Mouse (Mus musculus): ENCODE measurements at regions not wholly inside any gene's neighbourhood (a gene's known extent, or its start where the extent isn't known, plus 50 kb on each side); places are given as distances from the start of the nearest gene placed in this dataset.

- no peaks in the 10 kb centered on the region for H3K79me2 ChIP-seq (ENCODE audit: control insufficient read depth, insufficient read depth, low read length, poor library complexity)
- TF ChIP-seq SIN3A (IDR thresholded peaks at IDR 0.05; ENCODE audit: low read length): no peak
- no peak for TF ChIP-seq TCF12 (IDR thresholded peaks at IDR 0.05; ENCODE audit: low read depth, low read length)
- no peak for TF ChIP-seq TBP (IDR thresholded peaks at IDR 0.05; ENCODE audit: low read depth, low read length)
- no peak for TF ChIP-seq USF2 (IDR thresholded peaks at IDR 0.05; ENCODE audit: borderline replicate concordance in 1 of 2, insufficient read depth in 1 of 2, low read depth in 1 of 2, low read length in 2 of 2)
- no peak for TF ChIP-seq BHLHE40 (IDR thresholded peaks at IDR 0.05; ENCODE audit: borderline replicate concordance, low read depth, low read length)
- TF ChIP-seq POLR2AphosphoS2 (IDR thresholded peaks at IDR 0.05; ENCODE audit: low read length): no peak
- TF ChIP-seq HCFC1 (IDR thresholded peaks at IDR 0.05; ENCODE audit: low read depth, low read length): no peak
- no peak for TF ChIP-seq MAX (IDR thresholded peaks at IDR 0.05; ENCODE audit: low read length)
- TF ChIP-seq ZC3H11A (IDR thresholded peaks at IDR 0.05; ENCODE audit: low read depth, low read length): no peak
- no peak for TF ChIP-seq MXI1 (IDR thresholded peaks at IDR 0.05; ENCODE audit: low read depth, low read length)
- no peak for TF ChIP-seq ZKSCAN1 (IDR thresholded peaks at IDR 0.05; ENCODE audit: low read depth, low read length)
- TF ChIP-seq NELFE (IDR thresholded peaks at IDR 0.05; ENCODE audit: low read depth, low read length): no peak
- TF ChIP-seq RCOR1 (IDR thresholded peaks at IDR 0.05; ENCODE audit: low read depth, low read length): no peak
- no peak for TF ChIP-seq MYC (IDR thresholded peaks at IDR 0.05; ENCODE audit: low read depth, low read length)
Observed at GRCm38 (mm10) chr6:135526460-135527160, 164.3 kb downstream of the Emp1 start.

GRCm38 (mm10) chr6:135527879-135528278 lies 165.5 kb downstream of the Emp1 start:
- Histone ChIP-seq H3K9ac (ENCODE audit: control insufficient read depth, low read depth, low read length, poor library complexity, severe bottlenecking) (no peak overlapping the region), H3K4me1 (ENCODE audit: control insufficient read depth in 1 of 2, insufficient read depth in 2 of 2, low read length in 2 of 2) (no peaks in the 10 kb centered on the region), H3K36me3 (ENCODE audit: control insufficient read depth in 1 of 2, insufficient read depth in 2 of 2, low read length in 2 of 2) (no peaks in the 10 kb centered on the region), H3K27me3 (ENCODE audit: control insufficient read depth in 1 of 2, insufficient read depth in 2 of 2, low read length in 2 of 2) (no peaks in the 10 kb centered on the region), H3K79me2 (ENCODE audit: control insufficient read depth, insufficient read depth, low read length, poor library complexity) (no peaks in the 10 kb centered on the region), H3K9me3 (replicated peaks; ENCODE audit: insufficient read depth, low read length) (no peaks in the 10 kb centered on the region), H3K27ac (ENCODE audit: control insufficient read depth, low read depth, low read length) (no peak overlapping the region), H3K4me3 (ENCODE audit: control insufficient read depth in 1 of 2, insufficient read depth in 1 of 2, low read depth in 2 of 2, low read length in 2 of 2) (no peak overlapping the region)
- DNase-seq (ENCODE audit: low read depth, low spot score): no peak
- TF ChIP-seq CTCF (IDR thresholded peaks at IDR 0.05 in 2 of 3, conservative IDR thresholded peaks at IDR 0.05 in 1 of 3; ENCODE audit: control insufficient read depth in 1 of 3, insufficient read depth in 1 of 3, low read depth in 2 of 3, low read length in 3 of 3, poor library complexity in 1 of 3, severe bottlenecking in 1 of 3) (no peak), SIN3A (IDR thresholded peaks at IDR 0.05; ENCODE audit: low read length) (no peak), JUND (IDR thresholded peaks at IDR 0.05; ENCODE audit: low read depth, low read length) (no peak), POLR2A (IDR thresholded peaks at IDR 0.05; ENCODE audit: control insufficient read depth in 1 of 2, insufficient read depth in 1 of 2, low read depth in 1 of 2, low read length in 2 of 2, poor library complexity in 1 of 2) (no peak), RCOR1 (IDR thresholded peaks at IDR 0.05; ENCODE audit: low read depth, low read length) (no peak), POLR2AphosphoS2 (IDR thresholded peaks at IDR 0.05; ENCODE audit: low read length) (no peak), ELF1 (IDR thresholded peaks at IDR 0.05; ENCODE audit: low read depth, low read length) (no peak), ZNF384 (IDR thresholded peaks at IDR 0.05; ENCODE audit: low read depth, low read length) (no peak), E2F4 (IDR thresholded peaks at IDR 0.05; ENCODE audit: borderline replicate concordance, low read depth, low read length) (no peak), MAX (IDR thresholded peaks at IDR 0.05; ENCODE audit: low read length) (no peak), EP300 (IDR thresholded peaks at IDR 0.05; ENCODE audit: low read depth in 1 of 2, low read length in 2 of 2) (no peak), MXI1 (IDR thresholded peaks at IDR 0.05; ENCODE audit: low read depth, low read length) (no peak), NELFE (IDR thresholded peaks at IDR 0.05; ENCODE audit: low read depth, low read length) (no peak), USF2 (IDR thresholded peaks at IDR 0.05; ENCODE audit: borderline replicate concordance in 1 of 2, insufficient read depth in 1 of 2, low read depth in 1 of 2, low read length in 2 of 2) (no peak)

More at GRCm38 (mm10) chr6:135526460-135527160, 164.3 kb downstream of the Emp1 start:
- Histone ChIP-seq H3K27ac (ENCODE audit: control insufficient read depth, low read depth, low read length) (no peak overlapping the region), H3K27me3 (ENCODE audit: control insufficient read depth in 1 of 2, insufficient read depth in 2 of 2, low read length in 2 of 2) (no peaks in the 10 kb centered on the region), H3K9ac (ENCODE audit: control insufficient read depth, low read depth, low read length, poor library complexity, severe bottlenecking) (no peak overlapping the region), H3K36me3 (ENCODE audit: control insufficient read depth in 1 of 2, insufficient read depth in 2 of 2, low read length in 2 of 2) (no peaks in the 10 kb centered on the region), H3K9me3 (replicated peaks; ENCODE audit: insufficient read depth, low read length) (no peaks in the 10 kb centered on the region), H3K4me3 (ENCODE audit: control insufficient read depth in 1 of 2, insufficient read depth in 1 of 2, low read depth in 2 of 2, low read length in 2 of 2) (no peak overlapping the region), H3K4me1 (ENCODE audit: control insufficient read depth in 1 of 2, insufficient read depth in 2 of 2, low read length in 2 of 2) (no peaks in the 10 kb centered on the region)
- DNase-seq (ENCODE audit: low read depth, low spot score): no peak

Data from MEL (cell line).